Mouse (Mus musculus) lung, postnatal 0 days (tissue): ENCODE data around the gene BC037034.

Experiments used
- CTCF ChIP-seq: IDR thresholded peaks from 2 replicates; pipeline ENCODE4 v1.5.1; 2016; ENCODE audit warnings: antibody characterized with exemption, mild to moderate bottlenecking
- EP300 ChIP-seq: IDR thresholded peaks from 2 replicates; pipeline ENCODE4 v1.6.1; 2016; ENCODE audit warnings: antibody characterized with exemption, mild to moderate bottlenecking, control low read depth

- TF ChIP-seq CTCF (peak; percentile 86), EP300 (no peak)
Observed at GRCm38 (mm10) chr5:138222111-138222510, 41.7 kb downstream of the BC037034 start.
